Mouse (Mus musculus) megakaryocyte, embryonic 14.5 days (primary cell): Measurements from ENCODE around the gene Ankrd33.

Experiments
- FLI1 ChIP-seq: IDR thresholded peaks from 2 replicates; pipeline ENCODE4 v1.6.1; 2012; ENCODE audit warnings: low read length, inconsistent platforms, mixed read lengths
- GATA1 ChIP-seq: IDR thresholded peaks from 3 replicates; pipeline ENCODE4 v1.6.1; 2012; ENCODE audit warnings: mixed read lengths, low read length, inconsistent platforms, borderline replicate concordance

GRCm38 (mm10) chr15:101105496-101105994, 10.0 kb upstream of the Ankrd33 start:
- no peak for TF ChIP-seq GATA1
- no peak for TF ChIP-seq FLI1
